Mouse (Mus musculus) erythroblast, embryonic 14.5 days (primary cell): ENCODE results near the gene Arfip1.

Experiments used
- GATA1 ChIP-seq: IDR thresholded peaks from 2 replicates; pipeline ENCODE4 v1.6.1; 2012; ENCODE audit warnings: low read length, inconsistent platforms, mixed read lengths
- TAL1 ChIP-seq: IDR thresholded peaks from 3 replicates; pipeline ENCODE4 v1.6.1; 2012; ENCODE audit warnings: low read length, inconsistent platforms, mixed read lengths

DNA sequence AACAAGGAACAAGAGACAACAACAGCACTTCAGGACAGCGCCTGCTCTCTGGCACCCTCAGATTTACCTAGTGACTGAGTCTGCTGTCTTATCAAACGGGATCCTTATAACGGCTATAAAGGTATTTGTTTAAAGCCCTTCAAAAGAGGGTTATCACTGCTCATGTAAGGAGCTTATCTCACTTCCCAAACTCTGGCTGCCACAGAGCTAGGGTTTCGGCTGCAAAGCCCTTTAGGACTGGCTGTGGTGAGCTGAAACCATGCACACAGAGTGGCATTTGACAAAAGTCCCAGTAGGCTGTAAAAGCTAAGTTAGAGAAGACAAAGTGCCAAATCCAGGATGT, 114.3 kb downstream of the Arfip1 start:
- TF ChIP-seq GATA1: peak; percentile 35; the same call in 1 of the 2 replicates
- no peak for TF ChIP-seq TAL1
